ENCODE assay signal across 16 mouse cellular contexts in genomic region chr17:75478836-75479235, GRCm38 (mm10). TPM values are rescaled to one million over a fixed set of nuclear protein-coding genes. Genes with fewer than 3 reads are reported as not detected.
"Had no signal": no experiment of that assay in that cellular context is flagged by ENCODE, and none has a peak within 500 bp of the region (broad histone marks: within the 10 kb centered on the region; RNA-seq: fewer than 3 reads in every experiment).

No protein-coding gene starts in this region.

- H3K4me1 ChIP-seq: limb, embryonic 10.5 days; midbrain, embryonic 12.5 days had no signal

- ATAC-seq: lung, postnatal 0 days; midbrain, embryonic 16.5 days had no signal

- H3K36me3 ChIP-seq: limb, embryonic 10.5 days; liver, embryonic 15.5 days; midbrain, embryonic 12.5 days had no signal

- H3K27ac ChIP-seq: kidney, postnatal 0 days; left cerebral cortex, adult 2 months; limb, embryonic 10.5 days; liver, embryonic 15.5 days; midbrain, embryonic 12.5 days had no signal

- H3K4me3 ChIP-seq: left cerebral cortex, adult 2 months; limb, embryonic 10.5 days; liver, embryonic 15.5 days; midbrain, embryonic 12.5 days had no signal

- H3K4me2 ChIP-seq: liver, embryonic 11.5 days; liver, embryonic 15.5 days; midbrain, embryonic 12.5 days had no signal

- DNase-seq: kidney, adult 9 months; kidney, postnatal 4 days; lung, adult 2 months; lung, postnatal 36 days; spleen, adult 18-20 months; thymus, adult 18-20 months; thymus, postnatal 14 days had no signal

- H3K9me3 ChIP-seq: limb, embryonic 10.5 days; liver, embryonic 15.5 days; midbrain, embryonic 12.5 days had no signal

- H3K27me3 ChIP-seq: liver, embryonic 15.5 days; midbrain, embryonic 12.5 days had no signal

- H3K9ac ChIP-seq: liver, embryonic 15.5 days; midbrain, embryonic 12.5 days had no signal

RNA-seq across cellular contexts. Expression of gene Rasgrp3, which starts 43.1 kb away (rescaled TPM):
- total RNA-seq: megakaryocyte-erythroid progenitor cell, adult 5-6 weeks had no signal
